Mouse (Mus musculus): ENCODE results near the gene Olfr456. TPM values are rescaled to one million over a fixed set of nuclear protein-coding genes. Genes with fewer than 3 reads are reported as not detected.

The Olfr456 gene
- polyA plus RNA-seq, 1 experiment = 0.09 TPM

DNA sequence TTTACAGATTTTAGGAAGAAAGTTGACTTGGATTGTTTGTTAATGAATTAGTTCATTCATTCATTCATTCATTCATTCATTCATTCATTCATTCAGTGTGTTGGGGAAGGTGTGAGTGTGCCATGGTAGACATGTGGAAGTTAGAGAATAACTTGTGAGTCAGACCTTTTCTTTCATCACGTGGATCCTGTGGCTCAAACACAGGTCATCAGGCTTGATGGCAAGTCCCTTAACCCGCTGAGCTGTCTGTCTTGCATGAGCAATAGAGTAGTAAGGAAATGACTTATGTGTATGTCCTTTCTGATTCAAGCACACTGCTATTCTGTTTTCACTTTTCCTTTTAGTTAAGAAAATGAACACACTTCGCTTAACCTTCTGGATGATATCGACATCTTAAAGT is 16.5 kb downstream of the Olfr456 start:
- TF ChIP-seq CTCF (IDR thresholded peaks at IDR 0.05; ENCODE audit: extremely low read depth, insufficient read depth, insufficient read length, insufficient replicate concordance) (no peak), POLR2A (IDR thresholded peaks at IDR 0.05; ENCODE audit: low read depth, low read length) (no peak)
- Histone ChIP-seq H3K4me3 (ENCODE audit: extremely low read depth, insufficient read depth, insufficient read length) (no peak overlapping the region), H3K36me3 (ENCODE audit: control insufficient read depth, insufficient read depth, low read length) (no peaks in the 10 kb centered on the region), H3K27me3 (ENCODE audit: control insufficient read depth, insufficient read depth, low read length) (no peaks in the 10 kb centered on the region), H3K4me1 (ENCODE audit: control insufficient read depth, insufficient read depth, insufficient read length) (no peaks in the 10 kb centered on the region), H3K27ac (ENCODE audit: insufficient read depth, low read length) (no peak overlapping the region)
- 89% methylated on average over 4 of the region's 4 CpGs for WGBS
- no peak for DNase-seq (ENCODE audit: low read depth in 1 of 2, low spot score in 2 of 2)

DNA sequence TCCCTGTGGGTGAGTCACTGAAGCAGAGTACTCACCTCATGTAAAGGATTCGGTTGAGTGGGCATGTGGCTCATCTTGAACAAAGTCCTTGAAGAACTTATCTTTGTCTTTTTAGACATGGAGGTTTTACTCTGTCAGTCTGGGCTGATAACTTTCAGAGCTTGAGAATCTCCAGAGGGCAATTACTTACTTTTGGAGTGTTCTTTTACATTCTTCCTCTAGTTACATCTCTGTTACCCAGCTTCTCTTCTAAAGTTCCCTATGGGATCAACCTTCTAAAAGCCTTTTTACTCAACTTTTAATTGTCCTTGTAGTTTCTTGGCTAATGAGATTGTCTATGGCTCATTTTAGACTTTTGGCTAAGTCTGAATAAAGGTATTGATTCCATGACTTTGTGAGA is 21.9 kb downstream of the Olfr456 start, which contains the start of gene Olfr458:
Olfr458 (minus strand) TSS at position 101 of the 400 bp plus-strand sequence.
- no peak for TF ChIP-seq CTCF (IDR thresholded peaks at IDR 0.05; ENCODE audit: extremely low read depth, insufficient read depth, insufficient read length, insufficient replicate concordance)
- no peak for TF ChIP-seq POLR2A (IDR thresholded peaks at IDR 0.05; ENCODE audit: low read depth, low read length)

DNA sequence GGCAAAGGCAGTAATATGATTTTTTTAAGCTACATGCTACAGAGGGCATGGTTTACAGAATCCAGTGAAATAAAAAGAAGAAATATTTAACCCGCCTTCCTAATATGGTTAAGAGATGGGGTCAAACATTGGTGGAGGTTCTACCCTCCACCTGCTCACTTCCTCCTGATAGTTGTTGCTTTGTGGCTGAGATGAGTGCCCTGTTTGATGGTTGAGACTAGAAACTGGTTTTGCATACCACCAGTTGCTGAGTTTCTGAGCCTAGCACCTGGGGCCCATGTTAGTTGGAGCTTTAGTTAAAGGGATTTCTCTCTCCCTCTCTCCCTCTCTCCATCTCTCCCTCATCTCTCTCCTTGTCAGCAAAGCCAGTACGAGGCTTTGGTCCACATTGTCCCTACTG is 39.6 kb downstream of the Olfr456 start:
- DNase-seq (ENCODE audit: low read depth in 1 of 2, low spot score in 2 of 2) = no peak
- no peak overlapping the region for H3K4me3 ChIP-seq (ENCODE audit: extremely low read depth, insufficient read depth, insufficient read length)
- no peak overlapping the region for H3K27ac ChIP-seq (ENCODE audit: insufficient read depth, low read length)
- H3K4me1 ChIP-seq (ENCODE audit: control insufficient read depth, insufficient read depth, insufficient read length) = no peaks in the 10 kb centered on the region
- TF ChIP-seq POLR2A (IDR thresholded peaks at IDR 0.05; ENCODE audit: low read depth, low read length) (no peak), CTCF (IDR thresholded peaks at IDR 0.05; ENCODE audit: extremely low read depth, insufficient read depth, insufficient read length, insufficient replicate concordance) (no peak)
- H3K27me3 ChIP-seq (ENCODE audit: control insufficient read depth, insufficient read depth, low read length) = no peaks in the 10 kb centered on the region
- WGBS = 72% methylated on average over 2 of the region's 2 CpGs
- no peaks in the 10 kb centered on the region for H3K36me3 ChIP-seq (ENCODE audit: control insufficient read depth, insufficient read depth, low read length)

More for the DNA sequence above, 21.9 kb downstream of the Olfr456 start, which contains the start of gene Olfr458:
- Histone ChIP-seq H3K36me3 (ENCODE audit: control insufficient read depth, insufficient read depth, low read length) (no peaks in the 10 kb centered on the region), H3K27me3 (ENCODE audit: control insufficient read depth, insufficient read depth, low read length) (no peaks in the 10 kb centered on the region), H3K27ac (ENCODE audit: insufficient read depth, low read length) (no peak within 1 kb of the TSS), H3K4me1 (ENCODE audit: control insufficient read depth, insufficient read depth, insufficient read length) (no peaks in the 10 kb centered on the region), H3K4me3 (ENCODE audit: extremely low read depth, insufficient read depth, insufficient read length) (no peak within 1 kb of the TSS)
- 86% methylated on average over 1 of the region's 1 CpGs for WGBS
- DNase-seq (ENCODE audit: low read depth in 1 of 2, low spot score in 2 of 2) = no peak

GRCm38 (mm10) chr6:42444491-42444890 is 42.5 kb downstream of the Olfr456 start:
- no peak for DNase-seq (ENCODE audit: low read depth in 1 of 2, low spot score in 2 of 2)
- Histone ChIP-seq H3K4me3 (ENCODE audit: extremely low read depth, insufficient read depth, insufficient read length) (no peak overlapping the region), H3K4me1 (ENCODE audit: control insufficient read depth, insufficient read depth, insufficient read length) (no peaks in the 10 kb centered on the region), H3K36me3 (ENCODE audit: control insufficient read depth, insufficient read depth, low read length) (no peaks in the 10 kb centered on the region), H3K27me3 (ENCODE audit: control insufficient read depth, insufficient read depth, low read length) (no peaks in the 10 kb centered on the region), H3K27ac (ENCODE audit: insufficient read depth, low read length) (no peak overlapping the region)
- WGBS = 91% methylated on average over 2 of the region's 2 CpGs
- TF ChIP-seq CTCF (IDR thresholded peaks at IDR 0.05; ENCODE audit: extremely low read depth, insufficient read depth, insufficient read length, insufficient replicate concordance) (no peak), POLR2A (IDR thresholded peaks at IDR 0.05; ENCODE audit: low read depth, low read length) (no peak)

DNA sequence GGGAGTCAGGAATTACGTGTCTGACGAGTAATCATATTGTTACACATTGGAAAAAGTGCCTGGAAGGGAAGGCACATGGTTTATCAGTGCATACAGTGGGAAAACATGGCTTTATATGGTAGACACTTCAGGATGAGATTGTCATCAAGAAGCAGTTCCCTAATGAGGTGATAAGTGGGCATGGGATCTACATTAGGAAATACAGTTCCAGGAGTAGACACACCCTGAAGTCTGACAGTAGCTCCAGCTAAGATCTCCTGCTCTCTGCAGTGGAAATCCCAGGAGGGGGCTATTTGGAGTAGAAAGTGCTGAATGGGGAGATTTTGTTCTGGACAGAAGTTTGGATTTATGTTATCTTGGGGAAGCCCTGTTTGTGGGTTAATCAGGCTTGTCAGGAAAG is 45.6 kb downstream of the Olfr456 start:
- WGBS = 71% methylated on average over 2 of the region's 2 CpGs
- no peaks in the 10 kb centered on the region for H3K27me3 ChIP-seq (ENCODE audit: control insufficient read depth, insufficient read depth, low read length)
- H3K4me3 ChIP-seq (ENCODE audit: extremely low read depth, insufficient read depth, insufficient read length) = no peak overlapping the region
- no peak overlapping the region for H3K27ac ChIP-seq (ENCODE audit: insufficient read depth, low read length)
- DNase-seq (ENCODE audit: low read depth in 1 of 2, low spot score in 2 of 2) = no peak
- no peak for TF ChIP-seq POLR2A (IDR thresholded peaks at IDR 0.05; ENCODE audit: low read depth, low read length)
- TF ChIP-seq CTCF (IDR thresholded peaks at IDR 0.05; ENCODE audit: extremely low read depth, insufficient read depth, insufficient read length, insufficient replicate concordance) = no peak
- no peaks in the 10 kb centered on the region for H3K36me3 ChIP-seq (ENCODE audit: control insufficient read depth, insufficient read depth, low read length)
- H3K4me1 ChIP-seq (ENCODE audit: control insufficient read depth, insufficient read depth, insufficient read length) = no peaks in the 10 kb centered on the region

Other genes starting within 250 kb of the Olfr456 start
- gene Gstk1, start 241.3 kb downstream of the Olfr456 start, polyA plus RNA-seq (2012; rRNA removed) = 4.1 and 4.6 TPM in 2 replicates
- not detected in 2 replicates for gene Tmem139, start 225.2 kb downstream of the Olfr456 start, polyA plus RNA-seq (2012; rRNA removed)
- gene Casp2, start 222.2 kb downstream of the Olfr456 start, polyA plus RNA-seq (2012; rRNA removed) = 32.2 and 33.6 TPM in 2 replicates
- 0.18 and 0.26 TPM in 2 replicates for gene Clcn1, start 200.5 kb downstream of the Olfr456 start, polyA plus RNA-seq (2012; rRNA removed)
- gene Fam131b, start 162.6 kb downstream of the Olfr456 start, polyA plus RNA-seq (2012; rRNA removed) = 0.06 and 0.15 TPM in 2 replicates
- gene Zyx, start 137.6 kb downstream of the Olfr456 start, polyA plus RNA-seq (2012; rRNA removed) = 184 and 228 TPM in 2 replicates
- 0.18 and 0.19 TPM in 2 replicates for gene Epha1, start 113.9 kb downstream of the Olfr456 start, polyA plus RNA-seq (2012; rRNA removed)
- gene Tas2r143, start 87.0 kb downstream of the Olfr456 start, polyA plus RNA-seq (2012; rRNA removed) = 0.13 and 0.69 TPM in 2 replicates
- gene Tas2r135, start 81.8 kb downstream of the Olfr456 start, polyA plus RNA-seq (2012; rRNA removed) = 0.07 and 0.13 TPM in 2 replicates
- gene Tas2r126, start 52.7 kb downstream of the Olfr456 start, polyA plus RNA-seq (2012; rRNA removed) = 0.09 TPM in 1 of 2 replicates, not detected in the other
- not detected in 2 replicates for gene Olfr458, start 22.0 kb downstream of the Olfr456 start, polyA plus RNA-seq (2012; rRNA removed)
- not detected in 2 replicates for gene Olfr457, start 10.9 kb downstream of the Olfr456 start, polyA plus RNA-seq (2012; rRNA removed)
- not detected in 2 replicates for gene Olfr455, start 60.4 kb upstream of the Olfr456 start, polyA plus RNA-seq (2012; rRNA removed)
- not detected in 2 replicates for gene Tcaf3, start 110.5 kb upstream of the Olfr456 start, polyA plus RNA-seq (2012; rRNA removed)
- gene Tcaf2, start 158.0 kb upstream of the Olfr456 start, polyA plus RNA-seq (2012; rRNA removed) = 0.27 and 0.49 TPM in 2 replicates
- gene Tcaf1, start 222.9 kb upstream of the Olfr456 start, polyA plus RNA-seq (2012; rRNA removed) = 2.5 and 2.9 TPM in 2 replicates

Data from spleen, adult 2 months (tissue).